Mouse (Mus musculus): ENCODE data around the gene Crym. TPM values are rescaled to one million over a fixed set of nuclear protein-coding genes. Genes with fewer than 3 reads are reported as not detected.
A peak's percentile ranks its signal among the peaks of the same experiment; 100 is the strongest.

The Crym gene
- polyA plus RNA-seq (2012; rRNA removed), result 15.6 and 20.1 TPM in 2 replicates

DNA sequence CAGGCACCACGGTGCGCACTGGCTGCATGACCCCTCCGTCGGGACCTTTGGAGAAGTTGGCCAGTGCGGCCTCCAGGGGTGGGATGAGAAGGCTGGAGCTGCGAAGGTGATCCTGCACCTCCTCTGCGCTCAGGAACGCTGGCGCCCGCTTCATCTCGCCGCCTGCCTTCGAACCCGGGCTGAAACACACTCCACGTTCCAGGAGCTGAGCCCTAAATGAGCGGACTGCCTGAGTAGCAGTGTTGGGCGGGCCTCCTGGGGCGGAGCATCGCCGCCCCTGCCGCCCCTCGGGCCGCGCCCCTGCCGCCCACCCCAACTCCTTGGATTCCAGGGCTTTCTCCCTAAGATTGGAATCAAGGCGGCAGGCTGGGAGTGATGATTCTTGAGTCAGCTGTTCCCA lies at the start of gene Crym:
Gene Crym (minus strand): TSS at position 341 of the 400 bp plus-strand sequence.
- TF ChIP-seq POLR2A (IDR thresholded peaks at IDR 0.05; ENCODE audit: borderline replicate concordance, extremely low read depth, insufficient read depth, insufficient read length, poor library complexity, severe bottlenecking) (no peak), CTCF (IDR thresholded peaks at IDR 0.05; ENCODE audit: borderline replicate concordance, extremely low read depth, insufficient read depth, insufficient read length) (no peak)
- no peak for DNase-seq (ENCODE audit: low read depth)

DNA sequence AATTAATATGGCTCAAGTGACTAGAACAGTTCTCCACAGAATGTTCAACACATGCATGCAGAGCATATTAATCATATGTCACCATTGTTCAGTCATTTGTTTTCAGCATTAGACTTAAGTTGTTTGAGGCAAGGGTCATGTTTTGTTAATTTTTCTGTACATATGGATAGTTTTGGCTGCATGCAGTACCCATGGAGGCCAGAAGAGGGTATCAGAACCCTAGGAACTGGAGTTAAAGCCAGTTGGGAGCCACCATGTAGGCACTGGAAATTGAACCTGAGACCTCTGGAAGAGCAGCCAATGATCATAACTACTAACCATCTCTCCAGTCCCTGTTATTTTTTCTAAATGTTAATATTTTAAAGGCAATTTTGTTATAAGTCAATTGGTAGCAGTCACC lies 39.2 kb upstream of the Crym start:
- DNase-seq (ENCODE audit: low read depth), result no peak
- no peak for TF ChIP-seq POLR2A (IDR thresholded peaks at IDR 0.05; ENCODE audit: borderline replicate concordance, extremely low read depth, insufficient read depth, insufficient read length, poor library complexity, severe bottlenecking)
- peak; percentile 26; the same call in 1 of the 2 replicates for TF ChIP-seq CTCF (IDR thresholded peaks at IDR 0.05; ENCODE audit: borderline replicate concordance, extremely low read depth, insufficient read depth, insufficient read length)

DNA sequence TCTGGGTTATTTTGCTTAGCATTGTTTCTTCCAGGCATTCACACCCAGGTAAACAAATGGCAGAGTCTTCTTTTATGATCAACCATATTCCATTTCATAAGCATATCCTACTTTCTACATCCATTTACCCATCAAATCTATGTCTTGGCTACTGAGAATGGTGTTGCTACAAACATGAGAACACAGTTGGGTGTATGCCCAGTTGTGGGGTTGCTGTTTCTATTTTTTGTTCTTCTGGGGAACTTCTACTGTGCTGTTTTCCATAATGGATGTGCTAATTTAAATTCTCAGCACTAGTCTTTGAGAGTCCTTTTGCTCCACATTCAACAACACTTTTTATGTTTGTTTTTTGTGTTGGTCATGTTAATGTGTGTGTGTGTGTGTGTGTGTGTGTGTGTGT lies 26.6 kb upstream of the Crym start:
- peak; percentile 35 for DNase-seq (ENCODE audit: low read depth)

DNA sequence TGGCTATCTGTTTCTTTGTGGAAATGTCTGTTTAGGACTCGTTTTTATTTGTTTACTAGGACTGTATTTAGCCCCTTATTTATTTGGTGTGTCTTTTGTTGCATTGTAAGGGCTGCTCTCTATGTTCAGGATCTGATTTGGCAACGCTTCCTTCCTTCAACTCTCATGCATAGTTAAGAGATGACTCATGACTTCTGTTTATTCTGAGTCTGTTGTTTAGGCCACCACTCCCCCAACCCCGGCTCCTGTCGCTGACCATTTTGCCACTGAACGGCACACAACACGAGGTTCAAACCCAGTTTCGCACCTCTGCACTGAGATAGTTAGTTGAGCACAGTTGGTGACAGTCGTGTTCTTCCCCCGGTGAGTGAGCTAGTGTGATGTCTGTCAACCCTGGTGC lies 4.1 kb upstream of the Crym start:
- TF ChIP-seq POLR2A (IDR thresholded peaks at IDR 0.05; ENCODE audit: borderline replicate concordance, extremely low read depth, insufficient read depth, insufficient read length, poor library complexity, severe bottlenecking), result no peak
- TF ChIP-seq CTCF (IDR thresholded peaks at IDR 0.05; ENCODE audit: borderline replicate concordance, extremely low read depth, insufficient read depth, insufficient read length), result no peak
- no peak for DNase-seq (ENCODE audit: low read depth)

More for the DNA sequence above, 26.6 kb upstream of the Crym start:
- TF ChIP-seq POLR2A (IDR thresholded peaks at IDR 0.05; ENCODE audit: borderline replicate concordance, extremely low read depth, insufficient read depth, insufficient read length, poor library complexity, severe bottlenecking) (no peak), CTCF (IDR thresholded peaks at IDR 0.05; ENCODE audit: borderline replicate concordance, extremely low read depth, insufficient read depth, insufficient read length) (no peak)

DNA sequence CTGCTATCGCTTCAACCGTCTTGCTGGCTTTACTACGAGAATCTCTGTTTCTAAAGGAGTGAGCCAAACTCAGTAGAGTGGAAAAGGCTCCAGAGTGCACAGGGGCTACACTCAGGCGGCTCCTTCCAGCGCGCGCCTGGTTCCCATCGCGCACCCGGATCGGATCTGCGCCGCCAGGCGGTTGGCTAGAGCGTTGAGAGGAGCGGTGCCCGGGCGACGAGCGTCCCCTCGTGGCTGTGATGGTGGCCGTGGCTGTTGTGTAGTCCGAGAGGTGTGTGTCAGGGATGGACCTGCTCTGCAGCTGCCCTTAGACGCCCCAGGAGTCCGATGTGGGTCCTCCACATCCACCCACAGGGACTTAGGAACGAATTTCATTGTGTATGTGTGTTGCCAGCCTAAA lies 1.9 kb upstream of the Crym start, which contains the start of gene Abca14:
Gene Abca14 (plus strand): TSS at position 173 of the 400 bp plus-strand sequence.
- DNase-seq (ENCODE audit: low read depth), result peak; percentile 72
- TF ChIP-seq CTCF (IDR thresholded peaks at IDR 0.05; ENCODE audit: borderline replicate concordance, extremely low read depth, insufficient read depth, insufficient read length) (peak; percentile 97), POLR2A (IDR thresholded peaks at IDR 0.05; ENCODE audit: borderline replicate concordance, extremely low read depth, insufficient read depth, insufficient read length, poor library complexity, severe bottlenecking) (no peak)

DNA sequence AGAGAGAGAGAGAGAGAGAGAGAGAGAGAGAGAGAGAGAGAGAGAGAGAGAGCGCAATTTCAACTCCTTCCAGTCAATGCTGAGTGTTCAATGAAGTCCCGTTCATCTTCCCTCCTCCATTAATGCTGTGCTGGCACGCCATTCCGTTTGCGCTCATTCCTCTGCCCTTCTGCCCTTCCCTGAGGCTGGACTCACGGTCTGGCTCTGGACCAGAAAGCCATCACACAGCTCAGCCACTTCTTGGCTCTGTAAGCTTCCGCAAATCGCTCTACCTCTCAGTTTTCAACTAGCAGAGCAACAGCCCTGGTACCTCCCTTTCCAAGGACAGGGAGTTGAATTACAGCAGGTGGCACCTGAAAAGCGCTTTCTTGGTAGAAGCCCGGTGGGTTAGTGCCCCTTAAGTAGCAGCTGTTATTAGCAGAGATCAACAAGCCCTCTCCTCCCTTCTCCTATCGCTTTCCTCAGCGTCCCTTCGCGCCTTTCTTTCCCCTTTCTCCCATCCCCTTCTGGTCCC lies 623 bp downstream of the Crym start:
- TF ChIP-seq POLR2A (IDR thresholded peaks at IDR 0.05; ENCODE audit: borderline replicate concordance, extremely low read depth, insufficient read depth, insufficient read length, poor library complexity, severe bottlenecking) (no peak), CTCF (IDR thresholded peaks at IDR 0.05; ENCODE audit: borderline replicate concordance, extremely low read depth, insufficient read depth, insufficient read length) (no peak)
- peak; percentile 36 for DNase-seq (ENCODE audit: low read depth)

DNA sequence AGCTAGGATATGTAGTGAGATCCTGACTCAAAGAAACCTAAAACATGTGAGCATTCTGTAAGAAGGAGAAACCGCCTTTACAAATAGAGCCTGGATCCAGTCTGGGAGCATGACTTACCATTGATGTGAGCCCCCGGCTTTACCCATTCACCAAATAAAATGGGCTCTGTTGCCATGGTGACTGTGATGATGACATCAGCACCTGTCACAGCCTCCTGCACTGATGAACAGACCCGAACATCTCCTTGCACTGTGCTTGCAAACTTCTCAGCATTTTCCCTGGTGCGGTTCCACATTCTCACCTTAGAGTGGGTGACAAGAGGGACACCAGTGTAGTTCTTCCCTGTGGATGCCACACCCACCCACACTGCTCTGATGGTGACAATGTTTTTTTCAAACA lies 6.7 kb downstream of the Crym start:
- TF ChIP-seq CTCF (IDR thresholded peaks at IDR 0.05; ENCODE audit: borderline replicate concordance, extremely low read depth, insufficient read depth, insufficient read length) (no peak), POLR2A (IDR thresholded peaks at IDR 0.05; ENCODE audit: borderline replicate concordance, extremely low read depth, insufficient read depth, insufficient read length, poor library complexity, severe bottlenecking) (no peak)
- peak; percentile 41 for DNase-seq (ENCODE audit: low read depth)

DNA sequence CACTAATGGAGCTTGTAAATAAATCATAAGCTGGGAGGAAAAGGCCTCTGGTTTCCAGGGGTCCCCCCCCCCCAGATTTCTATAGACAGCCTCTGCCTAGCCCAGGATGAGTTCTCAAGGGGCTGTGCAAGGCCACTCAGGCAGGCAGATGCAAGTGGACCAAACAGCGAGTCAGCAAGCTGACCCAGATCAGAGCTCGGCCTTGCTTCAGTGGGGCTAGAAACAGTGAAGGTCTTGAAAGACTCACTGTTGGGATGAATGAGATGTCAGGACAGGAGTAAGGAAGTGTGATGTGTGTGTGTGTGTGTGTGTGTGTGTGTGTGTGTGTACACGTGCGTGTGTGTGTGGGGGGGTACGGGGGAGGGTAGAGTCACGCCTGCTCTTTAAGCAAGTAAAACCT lies 9.1 kb downstream of the Crym start:
- TF ChIP-seq POLR2A (IDR thresholded peaks at IDR 0.05; ENCODE audit: borderline replicate concordance, extremely low read depth, insufficient read depth, insufficient read length, poor library complexity, severe bottlenecking) (no peak), CTCF (IDR thresholded peaks at IDR 0.05; ENCODE audit: borderline replicate concordance, extremely low read depth, insufficient read depth, insufficient read length) (no peak)
- no peak for DNase-seq (ENCODE audit: low read depth)

DNA sequence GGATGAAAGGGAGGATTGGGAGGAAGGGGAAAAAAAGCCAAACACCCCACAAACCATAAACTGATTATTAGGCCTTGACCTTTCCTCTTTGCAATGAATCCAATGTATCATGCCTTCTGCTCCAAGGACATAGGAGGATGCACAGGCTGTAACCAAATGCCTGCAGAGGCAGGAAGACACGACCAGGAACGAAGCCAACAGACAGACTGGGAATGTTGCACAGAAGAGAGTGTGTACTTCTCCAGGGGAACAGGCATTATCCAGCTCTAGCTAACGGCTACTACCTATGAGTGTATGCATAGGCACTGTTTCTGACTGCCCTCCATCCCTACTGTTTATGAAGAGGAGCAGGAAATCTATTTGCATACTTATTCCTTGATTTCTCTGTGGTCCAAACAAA lies 9.7 kb downstream of the Crym start:
- DNase-seq (ENCODE audit: low read depth), result peak; percentile 50
- TF ChIP-seq CTCF (IDR thresholded peaks at IDR 0.05; ENCODE audit: borderline replicate concordance, extremely low read depth, insufficient read depth, insufficient read length), result no peak
- TF ChIP-seq POLR2A (IDR thresholded peaks at IDR 0.05; ENCODE audit: borderline replicate concordance, extremely low read depth, insufficient read depth, insufficient read length, poor library complexity, severe bottlenecking), result no peak

DNA sequence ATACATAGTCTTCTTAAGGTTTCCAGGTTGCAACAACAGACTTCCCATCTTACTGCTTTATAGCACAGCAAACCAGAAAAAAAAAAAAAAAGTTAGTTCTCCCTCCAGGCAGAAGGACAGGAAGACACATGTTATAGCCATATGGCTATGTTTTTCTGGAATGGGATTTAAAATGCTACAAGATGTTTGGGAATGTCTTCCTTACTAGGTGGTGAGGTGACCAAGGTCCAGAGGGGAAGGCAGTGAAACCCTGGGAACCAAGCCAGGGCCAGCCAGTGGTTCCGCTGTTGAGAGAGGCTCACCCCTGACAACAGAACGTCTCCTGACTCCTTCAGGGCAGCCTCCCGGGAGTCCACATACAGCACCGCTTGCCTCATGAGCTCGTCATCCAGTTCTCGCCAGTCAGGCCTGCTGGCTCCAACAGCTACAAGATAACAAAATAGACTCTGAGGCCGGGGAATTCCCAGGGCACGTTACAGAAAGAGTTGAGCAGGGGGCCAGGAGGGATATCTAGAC lies 11.7 kb downstream of the Crym start:
- TF ChIP-seq CTCF (IDR thresholded peaks at IDR 0.05; ENCODE audit: borderline replicate concordance, extremely low read depth, insufficient read depth, insufficient read length), result no peak
- no peak for TF ChIP-seq POLR2A (IDR thresholded peaks at IDR 0.05; ENCODE audit: borderline replicate concordance, extremely low read depth, insufficient read depth, insufficient read length, poor library complexity, severe bottlenecking)
- DNase-seq (ENCODE audit: low read depth), result peak; percentile 35

DNA sequence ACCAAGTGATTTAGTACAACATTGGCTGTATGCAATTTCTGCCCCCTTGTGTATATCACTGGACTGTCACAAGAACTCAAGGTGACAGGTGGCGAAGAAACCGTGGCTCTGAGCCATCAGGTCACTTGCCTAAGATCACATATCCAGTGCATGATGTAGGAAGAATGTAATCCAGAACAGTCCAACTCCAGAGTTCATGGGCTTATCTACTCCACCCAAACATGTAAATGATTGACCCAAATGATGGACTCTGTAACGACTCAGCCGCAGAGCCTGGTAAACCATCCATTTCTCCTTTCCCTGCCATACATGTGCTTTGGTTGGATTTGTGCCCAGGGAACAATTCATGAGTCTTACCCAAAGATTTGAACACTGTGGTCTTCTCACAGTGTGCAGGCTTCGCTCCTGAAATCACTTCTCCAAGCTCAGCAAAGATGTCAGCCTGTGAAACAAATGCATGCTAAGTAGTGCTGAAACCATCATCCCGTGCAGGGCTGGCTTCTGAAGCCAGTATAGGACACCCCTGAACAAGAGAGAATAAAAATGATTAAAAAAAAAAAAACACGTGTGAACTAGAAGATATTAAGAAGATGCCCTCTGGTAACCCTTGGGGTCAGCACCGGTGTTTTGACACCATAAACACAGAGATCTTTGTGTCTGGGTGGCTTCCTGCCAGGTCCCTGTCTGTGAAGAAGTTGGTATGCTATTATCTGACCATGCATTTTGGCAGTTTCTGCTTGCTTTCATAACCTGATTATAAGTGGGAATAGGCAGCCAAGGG lies 12.4 kb downstream of the Crym start:
- no peak for DNase-seq (ENCODE audit: low read depth)
- TF ChIP-seq POLR2A (IDR thresholded peaks at IDR 0.05; ENCODE audit: borderline replicate concordance, extremely low read depth, insufficient read depth, insufficient read length, poor library complexity, severe bottlenecking), result no peak

DNA sequence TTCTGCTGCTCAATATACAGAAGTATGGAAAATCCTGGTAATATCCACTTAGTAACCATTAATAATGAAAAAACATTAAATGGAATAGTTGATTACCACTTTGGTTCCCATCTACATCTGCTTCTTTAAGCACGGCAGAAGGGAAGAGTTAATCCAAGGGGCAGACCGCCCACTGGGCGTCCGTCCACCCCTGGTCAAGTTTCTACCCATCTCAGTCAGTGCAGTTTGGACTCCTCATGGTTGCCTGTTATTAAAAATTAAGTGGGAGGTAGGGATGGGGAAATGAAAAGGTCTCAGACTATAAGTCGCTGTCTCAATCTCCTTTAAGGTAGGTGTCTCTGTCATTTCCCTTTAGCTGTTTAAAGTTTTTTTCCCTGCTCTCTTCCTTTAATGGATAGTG lies 13.0 kb downstream of the Crym start:
- no peak for TF ChIP-seq POLR2A (IDR thresholded peaks at IDR 0.05; ENCODE audit: borderline replicate concordance, extremely low read depth, insufficient read depth, insufficient read length, poor library complexity, severe bottlenecking)
- TF ChIP-seq CTCF (IDR thresholded peaks at IDR 0.05; ENCODE audit: borderline replicate concordance, extremely low read depth, insufficient read depth, insufficient read length), result no peak
- DNase-seq (ENCODE audit: low read depth), result no peak
